Mouse (Mus musculus) liver, postnatal 0 days (tissue): ENCODE data around the gene Izumo1.

Experiments
- CTCF ChIP-seq: sonication (generic); IDR thresholded peaks from 2 replicates; pipeline ENCODE4 v1.5.1; 2016; ENCODE audit warnings: antibody characterized with exemption, low read depth
- EP300 ChIP-seq: IDR thresholded peaks from 2 replicates; pipeline ENCODE4 v1.6.1; 2016; ENCODE audit warnings: antibody characterized with exemption, low read depth, mild to moderate bottlenecking

- TF ChIP-seq CTCF = peak; percentile 29; the same call in 1 of the 2 replicates
- no peak for TF ChIP-seq EP300
These were observed 10.9 kb downstream of the Izumo1 start for GRCm38 (mm10) chr7:45632499-45632898.
